Mouse (Mus musculus) liver, adult 2 months (tissue): ENCODE results near the gene Pkd1l3.

Experiments
- CTCF ChIP-seq: fragments of 200-500 bp; IDR thresholded peaks from 2 replicates; pipeline ENCODE4 v1.5.1; 2011; ENCODE audit warnings: low read depth, low read length, control low read depth
- POLR2A ChIP-seq: fragments of 200-500 bp; IDR thresholded peaks from 2 replicates; pipeline ENCODE4 v1.6.1; 2011; ENCODE audit warnings: low read length, control low read depth; ENCODE audit not compliant: insufficient read depth; ENCODE audit errors: extremely low read depth

GRCm38 (mm10) chr8:109656860-109657259 lies 42.5 kb downstream of the Pkd1l3 start:
- TF ChIP-seq POLR2A (no peak), CTCF (no peak)
